Mouse (Mus musculus) gastrocnemius, postnatal 10 days (tissue): ENCODE data around the gene Nupr1. TPM values are rescaled to one million over a fixed set of nuclear protein-coding genes. Genes with fewer than 3 reads are reported as not detected.

Experiments used
- DNase-seq: peaks from one replicate; pipeline ENCODE4 v3.0.0; 2021; ENCODE audit warnings: mixed read lengths
- long read RNA-seq, 2 experiments: library from polyadenylated mRNA; stranded (forward); transcript quantifications; one replicate each; pipeline ENCODE4 v2.0.0; 2021
- total RNA-seq, 2 experiments: library from RNA; stranded (reverse); gene quantifications; 2 replicates each; pipeline ENCODE4 v1.2.3; 2021

Nupr1 gene
- total RNA-seq: 10 to 100 TPM; 19.0 to 25.3 TPM
- long read RNA-seq, experiment 1, transcript Nupr1-201 (3 exons, 829 nt): major isoform, 27 of 30 reads
- long read RNA-seq, experiment 1, partial matches to known transcripts: 0 of 30 reads
- long read RNA-seq, experiment 1, other reads (novel, unspliced or antisense): 3 of 30 reads
- long read RNA-seq, experiment 2, transcript Nupr1-201 (3 exons, 829 nt): major isoform, 17 of 17 reads
- long read RNA-seq, experiment 2, partial matches to known transcripts: 0 of 17 reads
- long read RNA-seq, experiment 2, other reads (novel, unspliced or antisense): 0 of 17 reads

GRCm38 (mm10) chr7:126630824-126631518, at the start of gene Nupr1:
Nupr1 (minus strand) TSS chr7:126630861.
- no peak for DNase-seq

- DNase-seq: no peak
Observed at GRCm38 (mm10) chr7:126679683-126680082, 49.0 kb upstream of the Nupr1 start.

- no peak for DNase-seq
Observed at GRCm38 (mm10) chr7:126678545-126679341, 48.1 kb upstream of the Nupr1 start.

- DNase-seq: no peak
Observed at GRCm38 (mm10) chr7:126676631-126677220, 46.1 kb upstream of the Nupr1 start.

- DNase-seq: no peak
Observed at GRCm38 (mm10) chr7:126676207-126676606, 45.5 kb upstream of the Nupr1 start, which contains the start of gene Sult1a1. Sult1a1 (minus strand) TSS chr7:126676432.

GRCm38 (mm10) chr7:126675104-126675503, 44.4 kb upstream of the Nupr1 start:
- no peak for DNase-seq

GRCm38 (mm10) chr7:126672111-126672510, 41.5 kb upstream of the Nupr1 start:
- no peak for DNase-seq

GRCm38 (mm10) chr7:126670152-126670551, 39.5 kb upstream of the Nupr1 start:
- no peak for DNase-seq

GRCm38 (mm10) chr7:126668452-126668851, 37.8 kb upstream of the Nupr1 start:
- no peak for DNase-seq

- DNase-seq: no peak
Observed at GRCm38 (mm10) chr7:126667495-126668090, 36.9 kb upstream of the Nupr1 start.

- no peak for DNase-seq
Observed at GRCm38 (mm10) chr7:126665269-126665668, 34.6 kb upstream of the Nupr1 start.

- DNase-seq: no peak
Observed at GRCm38 (mm10) chr7:126663646-126664045, 33.0 kb upstream of the Nupr1 start.

- no peak for DNase-seq
Observed at GRCm38 (mm10) chr7:126659771-126660170, 29.1 kb upstream of the Nupr1 start.

GRCm38 (mm10) chr7:126657522-126657921, 26.9 kb upstream of the Nupr1 start:
- no peak for DNase-seq

- no peak for DNase-seq
Observed at GRCm38 (mm10) chr7:126655695-126656094, 25.0 kb upstream of the Nupr1 start.

- no peak for DNase-seq
Observed at GRCm38 (mm10) chr7:126653991-126654390, 23.3 kb upstream of the Nupr1 start.

GRCm38 (mm10) chr7:126650852-126651251, 20.2 kb upstream of the Nupr1 start:
- no peak for DNase-seq

GRCm38 (mm10) chr7:126649231-126650051, 18.8 kb upstream of the Nupr1 start, which contains the start of gene Sgf29:
Sgf29 (plus strand) TSS chr7:126649309.
- peak; percentile 96 for DNase-seq

GRCm38 (mm10) chr7:126648486-126648885, 17.8 kb upstream of the Nupr1 start:
- no peak for DNase-seq

GRCm38 (mm10) chr7:126645708-126646107, 15.0 kb upstream of the Nupr1 start:
- no peak for DNase-seq

- no peak for DNase-seq
Observed at GRCm38 (mm10) chr7:126644914-126645313, 14.3 kb upstream of the Nupr1 start.
